Mouse (Mus musculus) liver, adult 2 months (tissue): ENCODE data around the gene Syngr3. TPM values are rescaled to one million over a fixed set of nuclear protein-coding genes. Genes with fewer than 3 reads are reported as not detected.

Experiments used
- DNase-seq: peaks from one replicate; pipeline ENCODE4 v3.0.0-alpha.2; 2011; ENCODE audit warnings: low read depth, low spot score; ENCODE audit errors: extremely low read depth
- H3K27ac ChIP-seq: fragments of 200-500 bp; replicated peaks from 2 replicates; pipeline ENCODE4 v1.5.1; 2012; ENCODE audit warnings: low read depth, mild to moderate bottlenecking, control low read depth, inconsistent platforms, low read length; ENCODE audit not compliant: insufficient read depth
- H3K27me3 ChIP-seq: fragments of 200-500 bp; 2 replicates; pipeline ENCODE4 v1.6.1; 2012; ENCODE audit warnings: mild to moderate bottlenecking, moderate library complexity, low read length, inconsistent platforms; ENCODE audit not compliant: control insufficient read depth, insufficient read depth
- H3K36me3 ChIP-seq: fragments of 200-500 bp; 2 replicates; pipeline ENCODE4 v1.6.1; 2012; ENCODE audit warnings: low read length, inconsistent platforms; ENCODE audit not compliant: control insufficient read depth, insufficient read depth
- H3K4me1 ChIP-seq: fragments of 200-500 bp; 2 replicates; pipeline ENCODE4 v1.6.1; 2011; ENCODE audit warnings: low read length; ENCODE audit not compliant: control insufficient read depth, insufficient read depth
- H3K4me3 ChIP-seq: fragments of 200-500 bp; 2 replicates; pipeline ENCODE4 v1.5.1; 2011; ENCODE audit warnings: low read depth, mild to moderate bottlenecking, control low read depth, low read length, moderate library complexity; ENCODE audit not compliant: insufficient read depth
- H3K79me2 ChIP-seq: fragments of 200-500 bp; 2 replicates; pipeline ENCODE4 v1.6.1; 2012; ENCODE audit warnings: inconsistent platforms, mild to moderate bottlenecking, low read length, moderate library complexity; ENCODE audit not compliant: control insufficient read depth, insufficient read depth
- H3K9ac ChIP-seq: fragments of 200-500 bp; 2 replicates; pipeline ENCODE4 v1.6.1; 2012; ENCODE audit warnings: low read depth, mild to moderate bottlenecking, control low read depth, inconsistent platforms, low read length
- CTCF ChIP-seq: fragments of 200-500 bp; IDR thresholded peaks from 2 replicates; pipeline ENCODE4 v1.5.1; 2011; ENCODE audit warnings: low read depth, low read length, control low read depth
- POLR2A ChIP-seq: fragments of 200-500 bp; IDR thresholded peaks from 2 replicates; pipeline ENCODE4 v1.6.1; 2011; ENCODE audit warnings: low read length, control low read depth; ENCODE audit not compliant: insufficient read depth; ENCODE audit errors: extremely low read depth
- WGBS: fragments of 180-500 bp; shearing (Covaris S2); methylation state at CpG from one replicate; pipeline ENCODE4 v1.1.7; 2018; 5-methylcytosine and 5-hydroxymethylcytosine counted together
- polyA plus RNA-seq: library from polyadenylated mRNA; depleted of rRNA; stranded (reverse); fragments of >200 nt; gene quantifications from 2 replicates; pipeline ENCODE4 v1.2.3, GENCODE M21; 2012
- total RNA-seq: library from RNA; depleted of rRNA; stranded (reverse); fragments of >200 nt; gene quantifications from 2 replicates; pipeline ENCODE4 v1.2.3, GENCODE M21; 2014

Gene Syngr3
- total and polyA plus RNA-seq, 2 experiments: 0.09 to 0.10 TPM

GRCm38 (mm10) chr17:24644030-24644715, 45.6 kb downstream of the Syngr3 start:
- Histone ChIP-seq H3K27ac (peak overlapping the region; percentile 83), H3K79me2 (peaks cover 3% of the 10 kb centered on the region; the same call in 1 of the 2 replicates), H3K27me3 (no peaks in the 10 kb centered on the region), H3K9ac (peak overlapping the region; percentile 66), H3K4me3 (peak overlapping the region; percentile 35), H3K4me1 (no peaks in the 10 kb centered on the region), H3K36me3 (peaks cover 5% of the 10 kb centered on the region; the same call in 1 of the 2 replicates)
- no peak for TF ChIP-seq POLR2A
- no peak for TF ChIP-seq CTCF
- DNase-seq: peak; percentile 52
- WGBS: 43% methylated on average over 7 of the region's 7 CpGs

- no peak overlapping the region for H3K4me3 ChIP-seq
- no peak for TF ChIP-seq CTCF
- no peak for TF ChIP-seq POLR2A
- H3K9ac ChIP-seq: no peak overlapping the region
- whole genome bisulfite sequencing: 83% methylated on average over 6 of the region's 6 CpGs
- H3K27me3 ChIP-seq: no peaks in the 10 kb centered on the region
- H3K79me2 ChIP-seq: no peaks in the 10 kb centered on the region
- no peaks in the 10 kb centered on the region for H3K4me1 ChIP-seq
- no peak for DNase-seq
- peak overlapping the region; percentile 83; the same call in 1 of the 2 replicates for H3K27ac ChIP-seq
- peaks cover 5% of the 10 kb centered on the region; the same call in 1 of the 2 replicates for H3K36me3 ChIP-seq
These were observed 46.9 kb downstream of the Syngr3 start for GRCm38 (mm10) chr17:24642791-24643343.

GRCm38 (mm10) chr17:24641944-24642343, 47.8 kb downstream of the Syngr3 start:
- WGBS: 93% methylated on average over 14 of the region's 14 CpGs
- H3K4me3 ChIP-seq: no peak overlapping the region
- no peaks in the 10 kb centered on the region for H3K4me1 ChIP-seq
- no peak overlapping the region for H3K27ac ChIP-seq
- TF ChIP-seq POLR2A (no peak), CTCF (no peak)
- H3K36me3 ChIP-seq: peaks cover 5% of the 10 kb centered on the region; the same call in 1 of the 2 replicates
- no peak for DNase-seq
- no peaks in the 10 kb centered on the region for H3K27me3 ChIP-seq
- H3K9ac ChIP-seq: no peak overlapping the region
- H3K79me2 ChIP-seq: no peaks in the 10 kb centered on the region

- DNase-seq: no peak
- Histone ChIP-seq H3K9ac (no peak overlapping the region), H3K79me2 (no peaks in the 10 kb centered on the region), H3K27ac (no peak overlapping the region), H3K27me3 (no peaks in the 10 kb centered on the region), H3K4me3 (no peak overlapping the region), H3K4me1 (0 out of 2 replicates have a peak, but pooled peaks cover 3% of the 10 kb centered on the region), H3K36me3 (peaks cover 5% of the 10 kb centered on the region; the same call in 1 of the 2 replicates)
- 94% methylated on average over 15 of the region's 15 CpGs for WGBS
- TF ChIP-seq CTCF: no peak
- no peak for TF ChIP-seq POLR2A
These were observed 49.2 kb downstream of the Syngr3 start for GRCm38 (mm10) chr17:24640581-24640980.

- Histone ChIP-seq H3K9ac (no peak overlapping the region), H3K4me3 (no peak overlapping the region), H3K27me3 (no peaks in the 10 kb centered on the region), H3K79me2 (no peaks in the 10 kb centered on the region), H3K36me3 (peaks cover 5% of the 10 kb centered on the region; the same call in 1 of the 2 replicates), H3K27ac (no peak overlapping the region), H3K4me1 (0 out of 2 replicates have a peak, but pooled peaks cover 3% of the 10 kb centered on the region)
- 91% methylated on average over 7 of the region's 7 CpGs for WGBS
- TF ChIP-seq CTCF: no peak
- no peak for TF ChIP-seq POLR2A
- DNase-seq: no peak
These were observed 49.6 kb downstream of the Syngr3 start for GRCm38 (mm10) chr17:24640119-24640518.

GRCm38 (mm10) chr17:24639571-24639988, 50.2 kb downstream of the Syngr3 start:
- 0 out of 2 replicates have a peak, but pooled peaks cover 3% of the 10 kb centered on the region for H3K4me1 ChIP-seq
- H3K36me3 ChIP-seq: peaks cover 5% of the 10 kb centered on the region; the same call in 1 of the 2 replicates
- TF ChIP-seq POLR2A: no peak
- no peak for TF ChIP-seq CTCF
- WGBS: 91% methylated on average over 5 of the region's 5 CpGs
- no peak overlapping the region; the same call in 1 of the 2 replicates for H3K9ac ChIP-seq
- no peaks in the 10 kb centered on the region for H3K79me2 ChIP-seq
- no peak overlapping the region for H3K4me3 ChIP-seq
- H3K27me3 ChIP-seq: no peaks in the 10 kb centered on the region
- no peak for DNase-seq
- peak overlapping the region; percentile 34; the same call in 1 of the 2 replicates for H3K27ac ChIP-seq
